Mouse (Mus musculus): ENCODE results near the gene BC037034.
"Not testable (repeated sequence)": the region's sequence is repeated elsewhere in the genome, so short reads cannot be mapped to it uniquely, and the experiment has no call there.

The BC037034 gene

GRCm38 (mm10) chr5:138216632-138217031 is 47.2 kb downstream of the BC037034 start:
- not testable (repeated sequence) for DNase-seq (ENCODE audit: low spot score in 2 of 2)
